Mouse (Mus musculus): ENCODE results near the gene Fxr2. TPM values are rescaled to one million over a fixed set of nuclear protein-coding genes. Genes with fewer than 3 reads are reported as not detected.
"Not testable (repeated sequence)": the region's sequence is repeated elsewhere in the genome, so short reads cannot be mapped to it uniquely, and the experiment has no call there.

Fxr2 gene
- total RNA-seq, 2 experiments from 2014 or later = 98.2 to 107 TPM

- intact Hi-C loops (cut with DNase I) = no loop called here
- DNase-seq = no peak
These were observed 23.4 kb upstream of the Fxr2 start for GRCm38 (mm10) chr11:69609416-69609815.

DNA sequence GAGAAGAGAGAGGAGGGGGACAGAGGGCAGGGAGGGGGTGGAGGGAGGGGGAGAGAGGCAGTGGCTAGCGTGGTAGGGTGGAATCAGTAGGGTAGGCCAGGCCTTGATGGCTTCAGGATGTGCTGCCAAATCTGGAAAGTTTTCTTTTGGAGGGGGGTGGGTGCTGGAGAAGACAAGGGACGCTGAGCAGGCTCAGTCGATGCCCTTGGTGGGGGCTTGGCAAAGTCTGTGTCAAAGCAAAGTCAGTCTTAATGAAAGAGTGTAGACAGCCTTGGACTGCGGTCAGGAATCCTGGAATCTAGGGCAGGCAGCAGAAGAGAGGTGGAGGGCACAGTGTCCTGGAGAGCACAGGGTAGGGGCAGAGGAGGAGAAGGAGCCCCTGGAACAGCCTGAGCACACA lies 21.9 kb upstream of the Fxr2 start:
- intact Hi-C loops (cut with DNase I) = no loop called here
- peak; percentile 27 for DNase-seq

GRCm38 (mm10) chr11:69613553-69614256 lies 19.1 kb upstream of the Fxr2 start:
- peak; percentile 88 for DNase-seq
- intact Hi-C loops (cut with DNase I) = no loop called here

DNA sequence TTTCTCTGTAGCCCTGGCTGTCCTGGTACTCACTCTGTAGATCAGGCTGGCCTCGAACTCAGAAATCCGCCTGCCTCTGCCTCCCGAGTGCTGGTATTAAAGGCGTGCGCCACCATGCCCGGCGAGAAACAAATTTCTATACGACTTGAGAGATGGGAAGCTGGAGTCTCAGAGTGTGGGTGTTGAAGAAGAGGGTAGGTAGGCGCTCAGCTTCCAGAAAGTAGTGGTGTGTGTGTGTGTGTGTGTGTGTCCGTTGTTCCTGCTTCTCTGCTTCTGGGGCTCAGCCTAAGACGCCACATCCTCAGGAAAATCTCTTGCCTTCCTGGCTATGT lies 18.6 kb upstream of the Fxr2 start:
- intact Hi-C loops (cut with DNase I) = not testable (repeated sequence)

DNA sequence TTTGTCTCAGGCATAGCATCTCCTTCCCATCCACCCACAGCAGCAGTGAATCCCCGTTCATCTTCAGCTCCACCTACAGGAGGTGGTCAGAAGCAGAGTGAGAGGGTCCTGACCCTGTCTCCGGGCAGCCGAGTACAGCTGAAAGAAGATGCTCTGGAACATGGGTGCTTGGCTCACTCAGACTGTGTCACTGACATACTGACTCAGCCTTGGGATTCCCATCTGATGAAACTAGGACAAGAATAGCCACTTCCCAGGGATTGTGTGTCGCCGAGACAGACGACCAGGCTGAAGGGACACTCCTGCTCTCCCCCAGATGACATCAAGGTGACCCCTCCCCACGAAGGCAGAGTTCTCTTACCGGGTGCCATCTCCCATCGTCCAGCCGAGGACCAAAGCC lies 16.0 kb upstream of the Fxr2 start:
- intact Hi-C loops (cut with DNase I) = no loop called here

More for the DNA sequence above, 18.6 kb upstream of the Fxr2 start:
- not testable (repeated sequence) for DNase-seq

DNA sequence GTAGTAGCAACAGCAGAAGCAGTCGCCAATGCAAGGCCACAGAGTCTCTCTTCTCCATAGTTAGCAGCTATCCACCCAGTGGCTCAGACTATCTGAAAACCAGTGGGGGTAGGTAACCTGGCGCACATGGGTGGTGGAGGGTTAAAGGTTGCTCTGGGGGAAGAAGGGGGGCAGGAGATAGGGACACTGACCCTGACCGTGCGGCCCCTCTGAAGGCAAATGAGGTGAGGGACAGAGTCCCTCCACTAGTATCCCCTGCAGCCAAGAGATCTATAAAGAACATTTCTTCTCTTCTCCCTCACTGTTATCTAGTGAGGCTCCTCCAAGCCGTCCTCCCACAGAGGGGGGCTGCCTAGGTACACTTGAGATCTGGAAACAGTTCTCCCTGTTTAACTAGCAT lies 15.0 kb upstream of the Fxr2 start, which contains the start of gene Shbg:
Gene Shbg, minus strand, starts transcription at position 101 of the 400 bp plus-strand sequence.
- no peak for DNase-seq
- intact Hi-C loops (cut with DNase I) = no loop called here

More for the DNA sequence above, 16.0 kb upstream of the Fxr2 start:
- DNase-seq = no peak

- intact Hi-C loops (cut with DNase I) = no loop called here
- DNase-seq = no peak
These were observed 12.3 kb upstream of the Fxr2 start for GRCm38 (mm10) chr11:69620394-69621081.

- peak; percentile 87 for DNase-seq
- intact Hi-C loops (cut with DNase I) = no loop called here
These were observed 11.1 kb upstream of the Fxr2 start, which contains the start of gene Sat2 for GRCm38 (mm10) chr11:69621571-69622268. TSS of gene Sat2 (plus strand) at chr11:69622024.

DNA sequence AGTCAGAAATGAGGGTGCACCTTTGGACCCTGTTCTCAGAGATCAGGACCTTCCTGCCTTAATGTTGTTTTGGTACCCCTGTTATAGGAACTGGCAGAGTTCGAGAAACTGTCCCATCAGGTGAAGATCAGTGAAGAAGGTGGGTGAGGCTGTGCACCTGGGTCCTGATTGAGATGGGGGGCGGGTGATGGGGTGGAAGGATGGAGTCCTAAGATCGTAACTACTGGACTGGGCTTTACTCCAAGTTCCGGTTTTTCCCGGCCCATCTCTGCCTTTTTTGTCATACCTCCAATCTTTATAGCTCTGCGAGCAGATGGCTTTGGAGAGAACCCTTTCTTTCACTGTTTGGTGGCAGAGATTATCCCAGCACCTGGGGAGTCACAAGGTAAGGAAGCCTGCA lies 10.4 kb upstream of the Fxr2 start:
- intact Hi-C loops (cut with DNase I) = no loop called here
- peak; percentile 13 for DNase-seq

- intact Hi-C loops (cut with DNase I) = no loop called here
- no peak for DNase-seq
These were observed 9.8 kb upstream of the Fxr2 start for GRCm38 (mm10) chr11:69623006-69623405.

GRCm38 (mm10) chr11:69624339-69624738 lies 8.5 kb upstream of the Fxr2 start:
- DNase-seq; intact Hi-C loops (cut with DNase I): not testable (repeated sequence)

DNA sequence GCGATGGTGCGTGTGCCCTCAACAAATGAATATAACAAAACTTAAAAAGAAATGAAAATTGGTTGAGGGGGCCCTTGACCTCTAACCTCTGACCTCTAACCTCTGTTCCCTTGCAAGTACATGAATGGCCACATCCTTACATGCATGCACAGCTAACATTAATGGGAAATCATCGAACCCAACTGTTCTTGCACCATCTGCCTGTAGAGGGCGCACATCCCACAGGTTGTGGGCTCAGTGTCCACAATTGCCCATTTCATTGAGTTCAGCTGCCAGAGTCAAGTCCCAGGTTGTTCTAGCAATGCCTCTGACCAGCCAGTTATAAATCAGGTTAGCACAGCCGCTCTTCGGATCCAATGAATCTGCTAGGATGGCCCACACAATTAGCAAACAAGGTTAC lies 4.5 kb upstream of the Fxr2 start:
- intact Hi-C loops (cut with DNase I) = no loop called here
- DNase-seq = peak; percentile 77

DNA sequence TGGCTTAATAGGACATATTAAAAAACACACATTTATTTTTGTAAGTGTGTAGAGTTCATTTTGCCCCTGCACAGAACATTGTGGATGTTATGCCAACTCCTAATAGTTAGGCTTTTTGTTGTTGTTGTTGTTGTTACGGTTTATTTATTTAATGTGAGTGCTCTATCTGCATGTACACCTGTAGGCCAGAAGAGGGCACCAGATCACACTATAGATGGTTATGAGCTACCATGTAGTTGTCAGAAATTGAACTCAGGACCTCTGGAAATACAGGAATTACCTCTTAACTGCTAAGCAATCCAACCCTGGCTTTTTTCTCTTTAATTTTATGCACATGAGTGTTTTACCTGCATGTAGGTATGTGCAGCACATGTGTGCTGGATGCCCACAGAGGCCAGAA lies 3.0 kb upstream of the Fxr2 start:
- intact Hi-C loops (cut with DNase I) = no loop called here
- no peak for DNase-seq

DNA sequence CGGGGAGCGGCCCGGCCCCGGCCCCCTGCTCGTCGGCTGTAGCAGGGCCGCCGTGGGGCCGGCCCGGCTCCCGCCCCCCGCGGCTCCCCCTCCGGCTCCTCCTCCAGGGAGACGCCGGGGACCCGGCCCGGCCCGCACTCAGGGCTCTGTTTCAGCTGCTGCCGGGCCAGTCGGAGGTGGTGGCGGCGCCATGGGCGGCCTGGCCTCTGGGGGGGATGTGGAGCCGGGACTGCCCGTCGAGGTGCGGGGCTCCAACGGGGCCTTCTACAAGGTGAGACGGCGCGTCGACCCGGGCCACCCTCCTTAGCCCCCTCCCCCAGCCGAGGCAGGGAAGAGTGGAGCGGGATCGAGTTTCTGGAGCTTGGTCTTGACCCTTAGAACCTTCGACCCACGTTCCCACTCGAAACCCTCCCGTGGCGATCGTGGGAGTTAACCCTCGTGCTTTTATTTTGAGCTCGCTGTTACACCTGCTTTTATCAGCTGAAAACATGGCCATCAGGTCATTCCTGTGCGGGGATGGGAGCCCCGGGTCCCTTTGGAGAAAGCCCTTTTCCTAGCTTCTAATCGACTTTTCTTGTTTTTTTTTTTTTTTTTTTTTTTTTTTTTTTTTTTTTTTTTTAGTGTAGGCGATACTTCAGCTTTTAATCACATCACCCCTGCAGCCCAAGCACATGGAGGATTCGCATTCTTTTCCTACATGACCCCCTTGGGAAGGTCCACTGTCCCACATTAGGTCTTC lies 507 bp downstream of the Fxr2 start:
- DNase-seq = no peak
- intact Hi-C loops (cut with DNase I) = no loop called here

- intact Hi-C loops (cut with DNase I) = no loop called here
- DNase-seq = no peak
These were observed 2.7 kb downstream of the Fxr2 start for GRCm38 (mm10) chr11:69635471-69635870.

DNA sequence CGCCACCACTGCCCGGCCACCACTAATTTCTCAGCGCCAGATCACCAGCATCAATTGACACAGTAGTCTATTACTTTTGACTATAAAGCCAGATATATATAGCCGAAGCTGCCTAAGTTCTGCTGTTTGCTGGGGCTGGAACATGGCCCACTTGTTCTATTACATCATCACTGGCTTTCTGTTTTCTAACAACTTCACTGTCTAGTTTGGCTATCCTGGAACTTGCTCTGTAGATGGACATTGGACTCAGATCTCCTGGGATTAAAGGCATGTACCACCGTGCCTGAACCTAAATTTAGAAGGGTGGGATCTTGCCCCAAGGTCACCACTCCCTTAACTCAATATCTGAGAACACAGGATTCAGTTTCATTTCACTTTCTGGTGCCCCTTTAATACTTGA lies 13.1 kb downstream of the Fxr2 start:
- no peak for DNase-seq
- intact Hi-C loops (cut with DNase I) = no loop called here

GRCm38 (mm10) chr11:69653399-69653798 lies 20.6 kb downstream of the Fxr2 start:
- intact Hi-C loops (cut with DNase I) = no loop called here
- no peak for DNase-seq

GRCm38 (mm10) chr11:69654760-69655159 lies 22.0 kb downstream of the Fxr2 start:
- DNase-seq = no peak
- intact Hi-C loops (cut with DNase I) = no loop called here

GRCm38 (mm10) chr11:69655264-69656064 lies 22.7 kb downstream of the Fxr2 start, which contains the start of gene Sox15:
TSS of gene Sox15 (plus strand) at chr11:69655314.
- intact Hi-C loops (cut with DNase I) = no loop called here

GRCm38 (mm10) chr11:69656065-69656455 lies 23.3 kb downstream of the Fxr2 start:
- DNase-seq = no peak
- intact Hi-C loops (cut with DNase I) = no loop called here

More at GRCm38 (mm10) chr11:69655264-69656064, 22.7 kb downstream of the Fxr2 start, which contains the start of gene Sox15:
- DNase-seq = peak; percentile 78
